Mouse (Mus musculus) forebrain, embryonic 13.5 days (tissue): Measurements from ENCODE around the gene Pou2f3. TPM values are rescaled to one million over a fixed set of nuclear protein-coding genes. Genes with fewer than 3 reads are reported as not detected.

Experiments
- ATAC-seq: fragments of 200-750 bp; cut with Nextera tagmentation; 2 replicates; pipeline ENCODE4 v1.8.0; 2017
- H3K27ac ChIP-seq: fragments of 300-500 bp; sonication (generic); 2 replicates; pipeline ENCODE4 v1.5.1; 2015; ENCODE audit warnings: inconsistent platforms, mild to moderate bottlenecking, moderate library complexity
- H3K27me3 ChIP-seq: fragments of 300-500 bp; sonication (generic); 2 replicates; pipeline ENCODE4 v1.6.1; 2015; ENCODE audit warnings: mild to moderate bottlenecking, inconsistent platforms
- H3K36me3 ChIP-seq: fragments of 300-500 bp; sonication (generic); 2 replicates; pipeline ENCODE4 v1.6.1; 2015; ENCODE audit warnings: mild to moderate bottlenecking, inconsistent platforms; ENCODE audit not compliant: poor library complexity, severe bottlenecking
- H3K4me1 ChIP-seq: fragments of 300-500 bp; sonication (generic); 2 replicates; pipeline ENCODE4 v1.6.1; 2015; ENCODE audit warnings: inconsistent platforms
- H3K4me2 ChIP-seq: fragments of 300-500 bp; sonication (generic); 2 replicates; pipeline ENCODE4 v1.6.1; 2015; ENCODE audit warnings: inconsistent platforms, mild to moderate bottlenecking, moderate library complexity
- H3K4me3 ChIP-seq: fragments of 300-500 bp; sonication (generic); 2 replicates; pipeline ENCODE4 v1.5.1; 2015; ENCODE audit warnings: mild to moderate bottlenecking, inconsistent platforms
- H3K9ac ChIP-seq: fragments of 300-500 bp; sonication (generic); 2 replicates; pipeline ENCODE4 v1.6.1; 2015; ENCODE audit warnings: mild to moderate bottlenecking, inconsistent platforms
- H3K9me3 ChIP-seq: fragments of 300-500 bp; sonication (generic); replicated peaks from 2 replicates; pipeline ENCODE4 v1.6.1; 2016; ENCODE audit warnings: inconsistent platforms
- WGBS: fragments of 180-500 bp; shearing (Covaris S2); methylation state at CpG from one replicate; pipeline ENCODE4 v1.1.7; 2015; 5-methylcytosine and 5-hydroxymethylcytosine counted together
- polyA plus RNA-seq: library from polyadenylated mRNA; unstranded; fragments of >200 nt; fragmentation: Nextera tagmentation; extraction: Ambion mirVana; gene quantifications from 2 replicates; pipeline ENCODE4 v1.2.1, GENCODE M21; 2015

Pou2f3 gene
- polyA plus RNA-seq, 1 experiment from 2014 or later: not detected

DNA sequence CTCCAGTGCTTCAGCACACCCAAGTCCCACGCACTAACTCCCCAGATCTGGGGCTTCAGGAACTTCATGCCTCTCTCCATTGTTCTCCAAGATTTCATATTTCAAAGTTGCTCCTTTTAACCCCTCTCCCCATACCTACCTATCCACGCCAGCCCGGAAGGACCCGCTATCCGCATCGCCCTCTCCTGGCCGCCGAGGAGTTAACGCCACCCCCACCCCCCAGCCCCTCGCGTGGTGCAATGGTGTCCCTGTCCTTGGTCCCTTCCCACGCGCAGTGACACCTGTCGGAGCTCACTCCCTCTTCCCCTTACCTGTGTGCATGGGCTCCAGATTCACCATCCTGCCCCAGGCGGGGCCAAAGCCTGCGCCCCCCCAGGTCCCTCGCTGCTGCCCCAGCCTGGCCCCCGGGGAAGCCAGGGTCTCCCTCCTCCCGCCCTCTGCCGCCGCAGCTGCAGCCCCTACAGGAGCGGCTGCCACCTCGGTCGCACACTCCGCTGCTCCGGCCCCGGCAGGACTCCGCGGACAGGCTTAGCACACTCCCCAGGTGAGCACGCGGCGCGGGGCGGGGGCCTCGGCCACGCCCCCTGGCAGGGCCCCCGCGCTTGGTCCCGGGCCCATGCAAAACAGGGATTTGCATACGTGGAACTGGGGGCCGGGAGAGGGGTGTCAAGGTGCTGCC lies 4.7 kb downstream of the Pou2f3 start:
- Histone ChIP-seq H3K27ac (no peak overlapping the region), H3K27me3 (peaks cover 62% of the 10 kb centered on the region), H3K4me2 (peak overlapping the region; percentile 59), H3K9me3 (no peaks in the 10 kb centered on the region), H3K4me1 (peaks cover 18% of the 10 kb centered on the region), H3K4me3 (peak overlapping the region; percentile 31), H3K9ac (peak overlapping the region; percentile 43; the same call in 1 of the 2 replicates), H3K36me3 (no peaks in the 10 kb centered on the region)
- ATAC-seq: no peak
- 1% methylated on average over 39 of the region's 41 CpGs for WGBS

GRCm38 (mm10) chr9:43200212-43200611 lies 10.0 kb downstream of the Pou2f3 start:
- H3K4me1 ChIP-seq: peaks cover 11% of the 10 kb centered on the region
- H3K4me2 ChIP-seq: peak overlapping the region; percentile 28
- peaks cover 39% of the 10 kb centered on the region for H3K27me3 ChIP-seq
- no peak for ATAC-seq
- no peak overlapping the region for H3K4me3 ChIP-seq
- no peaks in the 10 kb centered on the region for H3K36me3 ChIP-seq
- H3K9me3 ChIP-seq: no peaks in the 10 kb centered on the region
- 7% methylated on average over 5 of the region's 5 CpGs for WGBS
- no peak overlapping the region for H3K27ac ChIP-seq
- H3K9ac ChIP-seq: no peak overlapping the region

GRCm38 (mm10) chr9:43194001-43194400 lies 16.2 kb downstream of the Pou2f3 start:
- H3K4me2 ChIP-seq: no peak overlapping the region
- H3K27ac ChIP-seq: no peak overlapping the region
- H3K4me1 ChIP-seq: peaks cover 4% of the 10 kb centered on the region
- H3K27me3 ChIP-seq: peaks cover 5% of the 10 kb centered on the region; the same call in 1 of the 2 replicates
- no peaks in the 10 kb centered on the region for H3K9me3 ChIP-seq
- ATAC-seq: no peak
- H3K9ac ChIP-seq: no peak overlapping the region
- WGBS: 13% methylated on average over 9 of the region's 9 CpGs
- H3K36me3 ChIP-seq: no peaks in the 10 kb centered on the region
- H3K4me3 ChIP-seq: no peak overlapping the region

DNA sequence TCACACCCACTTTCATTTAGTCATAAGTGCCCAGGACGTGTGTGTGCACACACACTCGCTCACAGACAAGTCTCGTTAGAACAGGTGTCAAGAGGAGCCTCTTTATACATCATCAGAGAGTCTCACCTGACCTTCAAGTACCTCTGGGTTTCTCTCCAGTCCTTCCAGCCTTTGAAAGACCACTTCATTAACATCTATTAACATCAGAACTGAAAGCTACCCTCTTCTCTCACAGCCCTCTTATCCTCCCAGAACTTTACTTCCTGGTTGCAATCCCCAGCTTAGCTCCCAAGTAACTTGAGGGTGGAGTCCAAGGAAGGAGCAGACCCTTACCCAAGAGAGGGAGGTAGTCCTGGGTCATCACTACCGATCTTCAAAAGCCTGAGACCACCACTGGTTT lies 18.6 kb downstream of the Pou2f3 start:
- Histone ChIP-seq H3K4me1 (peaks cover 14% of the 10 kb centered on the region), H3K9me3 (no peaks in the 10 kb centered on the region), H3K36me3 (no peaks in the 10 kb centered on the region), H3K9ac (no peak overlapping the region), H3K4me2 (no peak overlapping the region), H3K4me3 (no peak overlapping the region), H3K27ac (no peak overlapping the region), H3K27me3 (peaks cover 5% of the 10 kb centered on the region; the same call in 1 of the 2 replicates)
- 56% methylated on average over 4 of the region's 4 CpGs for WGBS
- ATAC-seq: no peak

DNA sequence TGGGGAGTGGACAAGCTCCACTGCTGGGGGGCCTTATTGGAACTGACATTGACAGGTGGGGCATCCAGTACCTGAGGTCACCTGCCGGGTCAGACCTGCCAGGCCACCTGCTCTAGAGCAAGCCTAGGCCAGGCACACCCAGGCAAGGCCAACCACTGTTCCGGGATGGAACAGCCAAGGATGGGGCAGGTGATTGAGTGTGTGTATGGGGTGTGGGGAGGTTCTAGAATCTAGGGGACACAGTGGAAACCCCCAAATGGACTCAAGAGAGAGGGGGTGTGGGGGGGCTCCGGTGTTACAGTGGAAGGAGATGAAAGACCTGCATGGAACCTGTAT lies 21.2 kb downstream of the Pou2f3 start:
- WGBS: 56% methylated on average over 3 of the region's 3 CpGs
- Histone ChIP-seq H3K9me3 (no peaks in the 10 kb centered on the region), H3K27ac (peak overlapping the region; percentile 12; the same call in 1 of the 2 replicates), H3K4me2 (no peak overlapping the region), H3K36me3 (no peaks in the 10 kb centered on the region), H3K4me1 (peaks cover 14% of the 10 kb centered on the region), H3K9ac (no peak overlapping the region), H3K4me3 (no peak overlapping the region), H3K27me3 (peaks cover 2% of the 10 kb centered on the region; the same call in 1 of the 2 replicates)
- ATAC-seq: no peak

DNA sequence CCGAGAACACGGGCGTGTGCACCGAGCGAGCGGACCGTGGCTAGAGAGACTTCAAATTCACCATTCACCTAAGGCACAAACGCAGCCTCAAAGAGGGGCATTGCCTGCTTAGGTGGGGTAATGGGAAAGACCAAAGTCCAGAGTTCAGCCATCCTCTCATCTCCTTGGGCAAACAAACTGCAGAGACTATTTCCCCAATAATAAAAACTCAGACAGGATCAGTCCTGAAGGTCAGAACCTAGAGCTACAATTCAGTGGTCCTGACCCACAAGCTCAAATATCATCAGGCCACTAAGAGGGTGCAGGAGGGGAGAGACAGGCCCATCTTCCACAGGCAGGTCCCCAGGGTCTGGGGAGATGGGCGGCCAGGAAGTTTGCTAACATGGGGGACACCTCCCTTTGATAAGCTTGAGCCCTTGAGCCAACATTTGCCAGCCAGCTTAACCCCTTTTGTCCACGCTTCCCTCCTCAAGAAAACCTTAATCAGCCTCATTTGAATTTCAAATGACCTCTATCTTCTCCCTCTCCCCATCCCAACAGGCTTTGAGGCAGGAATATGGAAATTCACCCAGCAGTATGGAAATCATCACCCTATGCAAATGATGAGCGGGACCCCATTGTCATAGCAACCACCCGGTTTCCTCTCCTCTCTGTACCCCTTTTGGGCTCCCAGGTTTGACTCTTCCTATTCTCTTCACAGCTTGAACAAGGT lies 21.7 kb downstream of the Pou2f3 start:
- no peak overlapping the region for H3K4me2 ChIP-seq
- peak overlapping the region; percentile 12; the same call in 1 of the 2 replicates for H3K27ac ChIP-seq

DNA sequence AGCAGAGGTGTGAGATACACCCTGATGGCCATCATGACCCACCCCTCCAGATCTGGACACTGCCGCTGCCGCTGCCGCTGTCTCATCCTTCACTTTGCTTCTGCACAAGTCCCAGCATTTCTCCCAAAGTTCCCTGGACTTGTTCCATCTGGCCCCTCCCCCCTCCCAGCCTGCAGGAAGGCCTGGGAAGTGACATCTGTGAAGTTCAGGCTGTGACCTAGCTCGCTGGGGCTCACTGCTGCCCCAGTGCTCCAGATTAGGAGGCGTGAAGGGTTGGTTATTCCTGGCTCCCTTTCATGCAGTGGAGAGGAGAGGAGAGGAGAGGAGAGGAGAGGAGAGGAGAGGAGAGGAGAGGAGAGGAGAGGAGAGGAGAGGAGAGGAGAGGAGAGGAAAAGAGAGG lies 30.6 kb downstream of the Pou2f3 start:
- Histone ChIP-seq H3K36me3 (no peaks in the 10 kb centered on the region), H3K9me3 (no peaks in the 10 kb centered on the region), H3K4me1 (no peaks in the 10 kb centered on the region), H3K27me3 (no peaks in the 10 kb centered on the region), H3K9ac (no peak overlapping the region), H3K27ac (no peak overlapping the region), H3K4me2 (no peak overlapping the region), H3K4me3 (no peak overlapping the region)
- ATAC-seq: no peak
- WGBS: 67% methylated on average over 5 of the region's 5 CpGs

More for the DNA sequence above, 21.7 kb downstream of the Pou2f3 start:
- no peaks in the 10 kb centered on the region for H3K9me3 ChIP-seq
- H3K36me3 ChIP-seq: no peaks in the 10 kb centered on the region
- no peaks in the 10 kb centered on the region; the same call in 1 of the 2 replicates for H3K27me3 ChIP-seq
- ATAC-seq: peak; percentile 59; the same call in 1 of the 2 replicates
- peaks cover 14% of the 10 kb centered on the region for H3K4me1 ChIP-seq
- H3K4me3 ChIP-seq: no peak overlapping the region
- H3K9ac ChIP-seq: no peak overlapping the region
- WGBS: 58% methylated on average over 12 of the region's 12 CpGs

GRCm38 (mm10) chr9:43178172-43178571 lies 32.0 kb downstream of the Pou2f3 start:
- H3K9me3 ChIP-seq: no peaks in the 10 kb centered on the region
- H3K27me3 ChIP-seq: no peaks in the 10 kb centered on the region
- no peak overlapping the region for H3K4me3 ChIP-seq
- H3K9ac ChIP-seq: no peak overlapping the region
- no peak overlapping the region for H3K27ac ChIP-seq
- no peak overlapping the region for H3K4me2 ChIP-seq
- H3K4me1 ChIP-seq: no peaks in the 10 kb centered on the region
- WGBS: 59% methylated on average over 7 of the region's 7 CpGs
- H3K36me3 ChIP-seq: no peaks in the 10 kb centered on the region
- ATAC-seq: no peak

GRCm38 (mm10) chr9:43167081-43167480 lies 43.1 kb downstream of the Pou2f3 start:
- Histone ChIP-seq H3K9ac (no peak overlapping the region), H3K27me3 (no peaks in the 10 kb centered on the region), H3K27ac (no peak overlapping the region), H3K4me3 (no peak overlapping the region), H3K9me3 (no peaks in the 10 kb centered on the region), H3K36me3 (no peaks in the 10 kb centered on the region), H3K4me2 (no peak overlapping the region), H3K4me1 (no peaks in the 10 kb centered on the region)
- ATAC-seq: no peak
- 62% methylated on average over 8 of the region's 8 CpGs for WGBS

- ATAC-seq: no peak
- no peaks in the 10 kb centered on the region for H3K4me1 ChIP-seq
- 80% methylated on average over 6 of the region's 6 CpGs for WGBS
These were observed 43.8 kb downstream of the Pou2f3 start for GRCm38 (mm10) chr9:43166346-43166745.

GRCm38 (mm10) chr9:43155960-43156359 lies 54.2 kb downstream of the Pou2f3 start:
- Histone ChIP-seq H3K4me1 (no peaks in the 10 kb centered on the region), H3K27ac (no peak overlapping the region), H3K9ac (no peak overlapping the region), H3K27me3 (no peaks in the 10 kb centered on the region), H3K36me3 (no peaks in the 10 kb centered on the region), H3K9me3 (no peaks in the 10 kb centered on the region), H3K4me3 (no peak overlapping the region), H3K4me2 (no peak overlapping the region)
- 86% methylated on average over 6 of the region's 6 CpGs for WGBS
- ATAC-seq: no peak

More at GRCm38 (mm10) chr9:43166346-43166745, 43.8 kb downstream of the Pou2f3 start:
- Histone ChIP-seq H3K9me3 (no peaks in the 10 kb centered on the region), H3K36me3 (no peaks in the 10 kb centered on the region), H3K9ac (no peak overlapping the region), H3K4me2 (no peak overlapping the region), H3K27me3 (no peaks in the 10 kb centered on the region), H3K27ac (no peak overlapping the region), H3K4me3 (no peak overlapping the region)

GRCm38 (mm10) chr9:43151779-43152178 lies 58.4 kb downstream of the Pou2f3 start:
- Histone ChIP-seq H3K9me3 (no peaks in the 10 kb centered on the region), H3K9ac (no peak overlapping the region), H3K4me3 (no peak overlapping the region), H3K4me1 (peaks cover 6% of the 10 kb centered on the region; the same call in 1 of the 2 replicates), H3K27me3 (no peaks in the 10 kb centered on the region), H3K4me2 (no peak overlapping the region), H3K36me3 (no peaks in the 10 kb centered on the region), H3K27ac (no peak overlapping the region)
- WGBS: 78% methylated on average over 6 of the region's 6 CpGs
- no peak for ATAC-seq
